Mouse (Mus musculus): Measurements from ENCODE around the gene Cspg4. TPM values are rescaled to one million over a fixed set of nuclear protein-coding genes. Genes with fewer than 3 reads are reported as not detected.

Cspg4 gene
- total RNA-seq (2014; rRNA removed) (0.09 and 0.13 TPM in 2 replicates), polyA plus RNA-seq (2012; rRNA removed) (0.04 and 0.11 TPM in 2 replicates)

- DNase-seq (ENCODE audit: extremely low read depth, low read depth, low spot score), result no peak
Observed at GRCm38 (mm10) chr9:56864832-56865231, at the start of gene Cspg4. Cspg4 (plus strand) TSS chr9:56865033.

GRCm38 (mm10) chr9:56824900-56825299 is 39.9 kb upstream of the Cspg4 start:
- Histone ChIP-seq H3K27ac (replicated peaks; ENCODE audit: insufficient read depth, low read depth, low read length) (no peak overlapping the region), H3K36me3 (ENCODE audit: control insufficient read depth, insufficient read depth, low read length) (no peaks in the 10 kb centered on the region), H3K79me2 (ENCODE audit: control insufficient read depth, insufficient read depth, low read length) (no peaks in the 10 kb centered on the region), H3K27me3 (ENCODE audit: control insufficient read depth, insufficient read depth, low read length) (0 out of 2 replicates have a peak, but pooled peaks cover 4% of the 10 kb centered on the region), H3K4me1 (ENCODE audit: control insufficient read depth, insufficient read depth, low read length) (no peaks in the 10 kb centered on the region), H3K9ac (ENCODE audit: low read depth, low read length) (no peak overlapping the region), H3K4me3 (ENCODE audit: insufficient read depth, low read depth, low read length) (no peak overlapping the region)
- TF ChIP-seq CTCF (IDR thresholded peaks at IDR 0.05; ENCODE audit: low read depth, low read length) (no peak), POLR2A (IDR thresholded peaks at IDR 0.05; ENCODE audit: extremely low read depth, insufficient read depth, low read length) (no peak)
- 13% methylated on average over 3 of the region's 3 CpGs for WGBS
- DNase-seq (ENCODE audit: extremely low read depth, low read depth, low spot score), result no peak

More at GRCm38 (mm10) chr9:56864832-56865231, at the start of gene Cspg4:
- Histone ChIP-seq H3K9ac (ENCODE audit: low read depth, low read length) (no peak within 1 kb of the TSS), H3K27me3 (ENCODE audit: control insufficient read depth, insufficient read depth, low read length) (no peaks in the 10 kb centered on the region), H3K27ac (replicated peaks; ENCODE audit: insufficient read depth, low read depth, low read length) (no peak within 1 kb of the TSS), H3K79me2 (ENCODE audit: control insufficient read depth, insufficient read depth, low read length) (no peaks in the 10 kb centered on the region), H3K36me3 (ENCODE audit: control insufficient read depth, insufficient read depth, low read length) (no peaks in the 10 kb centered on the region), H3K4me3 (ENCODE audit: insufficient read depth, low read depth, low read length) (no peak within 1 kb of the TSS), H3K4me1 (ENCODE audit: control insufficient read depth, insufficient read depth, low read length) (no peaks in the 10 kb centered on the region)
- WGBS, result 17% methylated on average over 24 of the region's 24 CpGs
- TF ChIP-seq POLR2A (IDR thresholded peaks at IDR 0.05; ENCODE audit: extremely low read depth, insufficient read depth, low read length), result no peak
- no peak for TF ChIP-seq CTCF (IDR thresholded peaks at IDR 0.05; ENCODE audit: low read depth, low read length)

- Histone ChIP-seq H3K79me2 (ENCODE audit: control insufficient read depth, insufficient read depth, low read length) (no peaks in the 10 kb centered on the region), H3K9ac (ENCODE audit: low read depth, low read length) (no peak overlapping the region), H3K27me3 (ENCODE audit: control insufficient read depth, insufficient read depth, low read length) (0 out of 2 replicates have a peak, but pooled peaks cover 4% of the 10 kb centered on the region), H3K4me3 (ENCODE audit: insufficient read depth, low read depth, low read length) (no peak overlapping the region), H3K36me3 (ENCODE audit: control insufficient read depth, insufficient read depth, low read length) (no peaks in the 10 kb centered on the region), H3K4me1 (ENCODE audit: control insufficient read depth, insufficient read depth, low read length) (no peaks in the 10 kb centered on the region), H3K27ac (replicated peaks; ENCODE audit: insufficient read depth, low read depth, low read length) (no peak overlapping the region)
- TF ChIP-seq POLR2A (IDR thresholded peaks at IDR 0.05; ENCODE audit: extremely low read depth, insufficient read depth, low read length) (no peak), CTCF (IDR thresholded peaks at IDR 0.05; ENCODE audit: low read depth, low read length) (no peak)
- no peak for DNase-seq (ENCODE audit: extremely low read depth, low read depth, low spot score)
- WGBS, result 24% methylated on average over 21 of the region's 21 CpGs
Observed at GRCm38 (mm10) chr9:56825476-56826213, 39.2 kb upstream of the Cspg4 start.

- DNase-seq (ENCODE audit: extremely low read depth, low read depth, low spot score), result no peak
- WGBS, result 62% methylated on average over 9 of the region's 9 CpGs
- no peaks in the 10 kb centered on the region for H3K79me2 ChIP-seq (ENCODE audit: control insufficient read depth, insufficient read depth, low read length)
- no peaks in the 10 kb centered on the region for H3K4me1 ChIP-seq (ENCODE audit: control insufficient read depth, insufficient read depth, low read length)
- 0 out of 2 replicates have a peak, but pooled peaks cover 4% of the 10 kb centered on the region for H3K27me3 ChIP-seq (ENCODE audit: control insufficient read depth, insufficient read depth, low read length)
- no peak overlapping the region for H3K9ac ChIP-seq (ENCODE audit: low read depth, low read length)
- TF ChIP-seq CTCF (IDR thresholded peaks at IDR 0.05; ENCODE audit: low read depth, low read length) (no peak), POLR2A (IDR thresholded peaks at IDR 0.05; ENCODE audit: extremely low read depth, insufficient read depth, low read length) (no peak)
- no peak overlapping the region for H3K27ac ChIP-seq (replicated peaks; ENCODE audit: insufficient read depth, low read depth, low read length)
- H3K36me3 ChIP-seq (ENCODE audit: control insufficient read depth, insufficient read depth, low read length), result no peaks in the 10 kb centered on the region
- no peak overlapping the region for H3K4me3 ChIP-seq (ENCODE audit: insufficient read depth, low read depth, low read length)
Observed at GRCm38 (mm10) chr9:56828146-56828545, 36.7 kb upstream of the Cspg4 start.

GRCm38 (mm10) chr9:56828841-56829240 is 36.0 kb upstream of the Cspg4 start:
- Histone ChIP-seq H3K4me1 (ENCODE audit: control insufficient read depth, insufficient read depth, low read length) (no peaks in the 10 kb centered on the region), H3K27ac (replicated peaks; ENCODE audit: insufficient read depth, low read depth, low read length) (no peak overlapping the region), H3K4me3 (ENCODE audit: insufficient read depth, low read depth, low read length) (no peak overlapping the region), H3K27me3 (ENCODE audit: control insufficient read depth, insufficient read depth, low read length) (0 out of 2 replicates have a peak, but pooled peaks cover 4% of the 10 kb centered on the region), H3K36me3 (ENCODE audit: control insufficient read depth, insufficient read depth, low read length) (no peaks in the 10 kb centered on the region), H3K79me2 (ENCODE audit: control insufficient read depth, insufficient read depth, low read length) (no peaks in the 10 kb centered on the region), H3K9ac (ENCODE audit: low read depth, low read length) (no peak overlapping the region)
- 76% methylated on average over 6 of the region's 6 CpGs for WGBS
- no peak for DNase-seq (ENCODE audit: extremely low read depth, low read depth, low spot score)
- no peak for TF ChIP-seq POLR2A (IDR thresholded peaks at IDR 0.05; ENCODE audit: extremely low read depth, insufficient read depth, low read length)
- no peak for TF ChIP-seq CTCF (IDR thresholded peaks at IDR 0.05; ENCODE audit: low read depth, low read length)

- TF ChIP-seq CTCF (IDR thresholded peaks at IDR 0.05; ENCODE audit: low read depth, low read length) (no peak), POLR2A (IDR thresholded peaks at IDR 0.05; ENCODE audit: extremely low read depth, insufficient read depth, low read length) (no peak)
- no peak overlapping the region for H3K9ac ChIP-seq (ENCODE audit: low read depth, low read length)
- no peak overlapping the region for H3K4me3 ChIP-seq (ENCODE audit: insufficient read depth, low read depth, low read length)
- H3K27ac ChIP-seq (replicated peaks; ENCODE audit: insufficient read depth, low read depth, low read length), result no peak overlapping the region
- DNase-seq (ENCODE audit: extremely low read depth, low read depth, low spot score), result no peak
- H3K79me2 ChIP-seq (ENCODE audit: control insufficient read depth, insufficient read depth, low read length), result no peaks in the 10 kb centered on the region
- 0 out of 2 replicates have a peak, but pooled peaks cover 4% of the 10 kb centered on the region for H3K27me3 ChIP-seq (ENCODE audit: control insufficient read depth, insufficient read depth, low read length)
- 49% methylated on average over 4 of the region's 4 CpGs for WGBS
- no peaks in the 10 kb centered on the region for H3K36me3 ChIP-seq (ENCODE audit: control insufficient read depth, insufficient read depth, low read length)
- H3K4me1 ChIP-seq (ENCODE audit: control insufficient read depth, insufficient read depth, low read length), result no peaks in the 10 kb centered on the region
Observed at GRCm38 (mm10) chr9:56830162-56830561, 34.7 kb upstream of the Cspg4 start.
